Mouse (Mus musculus) retina, postnatal 7 days (tissue): ENCODE measurements around the gene Itpk1.
A peak's percentile ranks its signal among the peaks of the same experiment; 100 is the strongest.

Experiments
- DNase-seq: peaks from one replicate; pipeline ENCODE4 v3.0.0-alpha.2; 2012; ENCODE audit warnings: low read depth, low spot score

Itpk1 gene

DNA sequence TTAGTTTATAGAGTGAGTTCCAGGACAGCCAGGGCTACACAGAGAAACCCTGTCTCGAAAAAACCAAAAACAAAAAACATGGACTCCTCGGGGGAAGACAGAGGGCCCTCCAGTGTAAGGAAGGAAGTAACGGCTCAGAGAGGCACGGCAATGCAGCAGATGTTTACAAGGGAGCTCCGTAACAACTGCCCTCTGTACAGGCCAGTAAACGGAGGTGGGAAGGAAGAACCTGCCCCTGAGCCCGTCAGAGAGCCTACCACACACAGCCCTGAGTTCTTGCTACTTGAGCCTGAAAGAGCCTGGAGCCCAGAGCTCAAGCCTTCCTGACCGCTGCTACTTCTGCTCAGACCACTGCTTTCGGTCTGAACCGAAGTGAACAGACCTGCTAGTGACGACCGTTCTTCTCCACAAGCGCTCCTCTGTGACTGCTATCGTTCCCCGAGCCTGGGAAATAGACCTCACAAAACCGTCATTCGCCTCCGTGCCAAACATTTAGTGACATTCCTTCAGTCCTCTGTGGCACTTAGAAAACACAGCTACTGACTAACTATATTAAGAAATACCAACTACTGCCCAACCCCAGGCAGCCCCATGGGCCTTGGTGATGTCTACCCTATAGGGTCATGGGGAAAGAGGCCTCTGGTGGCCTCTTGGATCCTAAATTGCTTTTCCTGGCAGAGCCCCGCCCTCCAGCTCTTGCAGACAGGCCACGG, 8.6 kb upstream of the Itpk1 start:
- no peak for DNase-seq

- DNase-seq = no peak
These were observed 6.2 kb upstream of the Itpk1 start for GRCm38 (mm10) chr12:102710851-102711375.

DNA sequence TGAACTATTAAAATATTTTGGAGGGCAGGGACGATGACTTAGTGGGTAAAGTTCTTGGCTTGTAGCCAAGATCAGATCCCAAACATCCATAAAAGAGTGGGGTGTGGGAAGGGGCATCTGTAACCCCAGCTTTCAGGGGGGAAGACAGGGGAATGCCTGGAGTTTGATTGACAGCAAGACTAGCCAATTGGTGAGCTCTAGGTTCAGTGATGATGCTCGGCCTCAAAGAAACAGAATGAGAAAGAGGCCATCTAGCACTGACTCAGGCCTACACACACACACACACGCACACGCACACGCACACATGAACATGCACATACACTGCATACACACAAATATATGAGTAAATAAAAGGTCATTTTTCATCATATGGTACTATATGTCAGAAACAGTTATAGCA, 5.2 kb upstream of the Itpk1 start:
- DNase-seq = no peak

- DNase-seq = no peak
These were observed 3.5 kb upstream of the Itpk1 start for GRCm38 (mm10) chr12:102708220-102708619.

DNA sequence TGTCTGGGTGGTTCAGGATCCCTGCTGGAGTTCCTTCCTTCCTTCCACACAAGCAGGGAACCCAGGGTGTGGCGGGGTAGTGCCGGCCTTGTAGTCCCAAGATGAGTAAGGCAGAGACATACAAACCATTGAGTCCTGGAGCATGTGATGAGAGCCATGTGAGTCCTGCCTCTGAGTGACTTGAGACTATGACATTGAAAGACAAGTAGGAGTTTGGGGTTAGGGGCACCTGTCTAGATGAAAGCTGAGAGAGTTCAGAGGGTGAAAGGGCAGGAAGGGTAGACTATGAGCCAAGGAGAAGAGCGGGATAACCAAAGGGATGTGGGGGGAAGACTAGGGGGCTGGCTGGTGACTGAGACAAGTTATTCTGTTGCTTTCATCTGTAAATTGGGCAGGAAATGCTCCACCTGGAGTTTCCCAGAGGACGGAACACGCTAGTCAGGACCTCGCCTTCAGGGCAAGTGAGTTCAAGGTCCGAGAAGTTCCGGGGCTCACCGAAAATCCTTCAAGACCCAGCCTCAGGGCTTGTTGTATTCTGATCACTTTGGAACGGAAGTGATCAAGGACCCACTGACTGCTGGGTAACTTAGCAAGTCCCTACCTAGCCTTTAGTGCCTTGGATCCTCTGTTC, 2.2 kb upstream of the Itpk1 start:
- DNase-seq = no peak

DNA sequence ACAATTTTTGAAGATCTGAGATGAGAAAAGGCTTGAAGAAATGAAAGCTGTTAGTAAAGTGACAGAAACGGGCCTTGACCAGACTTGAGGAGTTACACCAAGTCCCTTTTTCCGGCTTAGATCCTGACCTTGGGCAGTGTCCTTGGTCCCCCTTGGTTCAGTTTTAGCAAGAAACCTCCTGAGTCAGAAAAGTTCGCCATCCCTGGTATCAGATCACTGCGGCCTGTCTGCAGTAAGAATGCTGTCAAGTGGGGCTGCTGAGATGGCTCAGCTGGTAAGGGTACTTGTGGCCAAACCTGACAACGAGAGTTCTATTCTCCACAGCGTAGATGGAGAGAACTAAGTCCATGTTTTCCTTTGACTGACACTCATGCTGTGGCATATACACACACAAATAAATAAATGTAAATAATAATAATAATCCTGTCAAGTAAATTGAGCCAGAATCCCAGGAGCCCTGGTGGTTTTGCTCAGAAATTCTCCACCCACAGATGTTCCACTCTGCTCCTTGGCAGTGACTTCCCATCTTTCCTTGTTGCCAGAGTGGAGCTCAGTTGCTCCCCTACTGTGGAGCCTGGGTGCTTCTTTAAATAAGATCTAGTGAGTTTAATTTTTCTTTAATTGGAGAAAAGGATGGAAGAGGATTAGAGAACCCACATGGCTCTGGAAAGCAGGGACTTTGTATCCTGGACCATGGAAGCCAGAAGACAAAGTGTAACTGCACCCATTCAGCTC, 1.3 kb upstream of the Itpk1 start:
- DNase-seq = no peak

GRCm38 (mm10) chr12:102705216-102705871, 614 bp upstream of the Itpk1 start:
- DNase-seq = peak; percentile 85

GRCm38 (mm10) chr12:102703921-102704408, 765 bp downstream of the Itpk1 start:
- DNase-seq = no peak

- DNase-seq = no peak
These were observed 1.3 kb downstream of the Itpk1 start for GRCm38 (mm10) chr12:102703441-102703840.

- no peak for DNase-seq
These were observed 1.7 kb downstream of the Itpk1 start for GRCm38 (mm10) chr12:102703111-102703412.

DNA sequence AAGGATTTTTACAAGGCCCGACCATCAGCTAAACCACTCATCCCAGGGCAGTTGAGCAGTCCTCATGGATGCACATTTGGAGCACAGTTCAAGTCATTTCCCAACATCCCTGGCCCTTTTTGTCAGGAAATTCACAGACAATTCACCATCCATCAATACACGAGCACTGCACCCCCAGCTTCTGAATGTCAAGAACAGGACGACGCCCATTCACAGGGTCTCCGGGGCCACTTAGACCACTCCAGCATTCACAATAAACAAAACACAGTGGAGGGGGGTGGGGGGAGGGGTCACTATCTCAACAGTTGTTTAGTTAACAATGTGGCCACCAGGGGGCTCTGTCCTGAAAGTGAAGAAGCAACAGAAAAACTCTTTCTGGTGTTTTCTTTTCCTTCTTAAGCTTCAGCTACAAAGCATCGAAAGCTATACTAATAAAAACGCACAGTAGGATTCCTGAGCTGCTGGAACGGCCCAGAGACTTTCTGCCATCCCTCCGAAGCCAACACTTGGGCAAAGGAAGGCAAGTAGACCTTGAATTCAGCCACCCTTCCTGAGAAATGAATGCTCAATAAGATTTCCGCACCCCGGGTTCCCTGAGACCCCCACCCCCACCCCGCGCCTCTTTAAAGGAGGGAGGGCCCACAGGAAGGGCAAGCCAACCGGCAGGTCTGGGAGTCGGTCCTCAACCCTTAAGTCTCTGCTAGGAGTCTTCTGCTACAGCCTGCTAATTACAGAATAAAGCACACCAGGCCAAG, 2.2 kb downstream of the Itpk1 start:
- DNase-seq = peak; percentile 75

DNA sequence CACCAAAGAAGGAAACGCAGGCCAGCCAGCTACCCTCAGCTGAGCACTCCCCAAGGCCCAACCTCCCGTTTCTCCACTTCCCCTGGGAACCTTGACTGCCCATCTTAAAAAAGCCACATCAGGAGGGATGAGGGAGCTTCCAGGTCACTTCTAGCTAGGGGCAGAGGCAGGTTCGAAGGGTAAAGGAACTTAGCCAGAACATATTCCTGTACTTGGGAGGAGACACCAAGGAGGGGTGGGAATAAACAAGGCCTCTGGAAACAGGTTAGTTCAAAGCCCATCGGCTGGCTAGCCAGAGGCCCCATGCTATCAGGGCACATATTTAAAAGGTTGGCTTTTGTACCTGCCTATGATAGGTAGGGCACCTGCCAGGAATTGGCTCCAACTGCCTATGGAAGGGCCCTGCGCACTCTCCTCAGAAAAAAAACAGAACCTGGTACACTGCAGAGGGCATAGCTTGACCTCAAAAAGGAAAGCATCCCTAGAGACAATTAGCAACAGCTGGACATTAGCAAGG, 3.0 kb downstream of the Itpk1 start:
- DNase-seq = no peak

DNA sequence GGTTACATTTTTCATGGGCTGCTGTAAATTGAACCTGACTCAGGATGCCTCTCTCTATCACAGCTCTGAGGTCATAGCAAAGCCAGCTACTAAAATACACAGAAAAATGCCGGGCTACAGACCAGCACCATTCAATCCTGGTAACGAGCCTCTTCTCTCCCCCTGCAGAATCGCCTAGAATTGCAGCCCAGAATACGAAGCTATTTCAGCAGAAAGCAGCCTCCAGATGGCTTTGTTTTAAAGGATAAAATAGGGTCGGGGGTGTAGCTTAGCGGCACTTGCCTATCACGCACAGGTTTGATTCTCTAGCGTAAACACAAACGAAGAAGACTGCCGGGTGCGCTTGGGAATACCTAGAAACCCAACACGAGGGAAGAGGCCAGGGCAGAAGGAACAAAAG, 4.3 kb downstream of the Itpk1 start:
- no peak for DNase-seq

GRCm38 (mm10) chr12:102699156-102699555, 5.6 kb downstream of the Itpk1 start:
- DNase-seq = no peak

DNA sequence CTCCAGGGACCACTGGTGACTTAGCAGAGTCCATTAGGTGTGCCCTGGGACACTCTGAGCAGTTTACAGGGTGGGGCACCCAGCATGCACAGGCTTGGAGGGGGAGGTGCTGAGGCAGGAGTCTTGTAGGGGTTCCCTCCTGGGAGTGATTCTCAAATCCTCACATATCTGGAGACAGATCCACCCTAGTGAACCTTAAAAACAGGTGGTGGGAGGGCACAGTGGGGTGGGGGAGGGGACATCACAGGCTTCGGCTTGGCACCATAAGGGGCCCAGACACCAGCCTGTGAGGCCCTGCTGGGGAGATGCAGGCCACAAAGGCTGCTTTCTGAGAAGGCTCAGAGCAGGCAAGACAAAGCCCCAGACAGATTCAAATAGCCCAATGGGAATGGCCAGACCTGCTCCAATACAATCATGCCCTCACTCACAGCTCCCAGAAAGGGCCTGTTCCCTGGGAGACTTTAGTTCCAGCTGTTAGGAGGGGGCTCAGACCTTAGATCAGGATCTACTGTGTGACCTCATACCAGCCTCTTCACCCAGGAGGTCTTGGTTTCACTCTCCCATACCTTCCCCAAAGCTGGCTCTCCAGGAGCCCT, 6.5 kb downstream of the Itpk1 start:
- no peak for DNase-seq

GRCm38 (mm10) chr12:102697381-102697780, 7.3 kb downstream of the Itpk1 start:
- no peak for DNase-seq

DNA sequence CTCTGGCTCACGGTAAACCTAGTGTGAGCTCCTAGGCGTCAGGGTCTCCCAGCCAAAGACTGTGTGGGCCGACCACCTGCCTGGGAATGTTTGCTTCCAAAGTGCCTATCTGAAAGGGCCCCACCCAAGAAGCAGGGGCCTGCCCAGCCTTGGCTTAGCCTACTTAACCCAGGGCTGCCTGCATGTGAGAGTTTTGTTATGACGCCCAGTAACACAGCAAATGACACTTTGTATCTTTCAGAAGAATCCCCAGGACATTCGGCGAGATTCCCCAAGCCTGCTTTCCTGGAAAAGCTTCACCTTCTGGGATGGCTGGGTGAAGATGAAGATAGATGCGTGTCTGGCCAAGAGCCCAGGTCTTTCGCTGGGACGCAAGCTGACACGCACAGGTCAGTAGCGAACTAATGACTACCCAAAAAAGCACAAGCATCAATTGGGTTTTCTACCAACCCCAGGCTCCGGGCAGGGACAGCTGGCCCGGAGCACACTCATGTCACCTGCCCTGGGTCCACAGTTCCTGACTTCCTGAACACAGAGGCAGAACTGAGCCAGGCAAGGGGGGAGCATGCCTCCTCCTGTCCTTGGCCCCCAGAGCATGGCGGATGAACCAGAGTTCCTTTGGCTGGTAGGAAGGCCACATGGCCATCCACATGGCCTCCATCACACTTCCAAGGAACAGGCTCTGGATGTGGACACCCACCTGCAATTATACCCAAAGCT, 7.9 kb downstream of the Itpk1 start:
- no peak for DNase-seq

DNA sequence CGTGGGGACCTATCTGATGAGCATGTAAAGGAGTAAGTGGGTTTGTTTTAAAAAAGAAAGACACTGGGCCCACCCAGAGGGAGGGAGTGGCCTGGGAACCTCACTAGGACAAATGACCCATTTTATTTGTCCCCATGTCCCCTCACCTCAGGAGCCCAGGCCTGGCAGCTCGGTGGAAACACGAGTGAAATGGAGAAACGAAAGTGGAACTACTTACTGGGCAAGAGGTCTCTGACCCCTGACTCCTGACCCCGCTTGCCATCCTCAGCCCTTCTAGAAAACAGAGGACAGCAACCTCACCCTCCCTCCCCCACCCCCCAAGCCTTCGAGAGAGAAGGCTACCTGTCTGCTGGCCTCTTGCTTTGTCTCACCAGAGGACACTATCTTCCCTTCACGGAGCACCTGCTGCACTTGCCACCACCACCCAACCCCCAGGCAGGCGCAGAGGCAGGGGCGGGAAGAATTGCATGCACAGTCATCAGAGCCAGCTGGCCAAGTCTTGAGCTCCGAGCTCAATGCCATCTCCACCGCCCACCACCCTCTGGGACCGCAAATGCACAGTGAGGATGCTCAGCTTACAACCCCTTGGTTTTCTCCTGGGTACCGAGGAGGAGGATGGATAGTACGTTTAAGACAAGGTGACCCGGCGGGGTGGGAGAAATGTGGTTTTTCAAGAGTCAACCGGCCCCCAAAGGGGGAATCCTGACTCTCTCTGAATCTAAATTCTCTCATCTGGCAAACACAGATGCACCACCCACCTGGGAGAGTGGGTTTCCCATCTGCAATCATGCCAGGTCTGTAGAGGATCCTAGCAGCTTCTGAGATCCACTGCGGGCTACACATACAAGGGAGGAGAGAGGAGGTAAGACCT, 9.1 kb downstream of the Itpk1 start:
- no peak for DNase-seq

DNA sequence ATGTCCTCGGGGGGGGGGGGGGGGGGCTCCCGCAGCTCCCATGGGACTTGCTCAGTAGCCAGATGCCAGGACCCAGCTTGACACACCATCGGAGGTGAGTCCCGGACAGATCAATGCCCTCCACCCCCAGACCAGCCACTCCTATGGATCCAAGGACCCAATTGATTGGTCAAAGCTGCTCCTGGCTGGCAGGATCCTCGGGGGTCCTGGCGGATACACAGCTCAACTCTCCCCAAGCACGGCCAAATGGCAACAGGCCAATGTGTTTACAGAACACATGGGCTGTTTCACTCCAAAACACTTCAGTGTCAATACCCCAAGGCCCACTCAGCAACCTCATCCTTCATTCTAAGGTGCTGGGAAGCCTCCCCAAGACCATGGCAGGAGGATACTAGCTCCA, 13.0 kb downstream of the Itpk1 start:
- DNase-seq = no peak
